In the genomic region with DNA sequence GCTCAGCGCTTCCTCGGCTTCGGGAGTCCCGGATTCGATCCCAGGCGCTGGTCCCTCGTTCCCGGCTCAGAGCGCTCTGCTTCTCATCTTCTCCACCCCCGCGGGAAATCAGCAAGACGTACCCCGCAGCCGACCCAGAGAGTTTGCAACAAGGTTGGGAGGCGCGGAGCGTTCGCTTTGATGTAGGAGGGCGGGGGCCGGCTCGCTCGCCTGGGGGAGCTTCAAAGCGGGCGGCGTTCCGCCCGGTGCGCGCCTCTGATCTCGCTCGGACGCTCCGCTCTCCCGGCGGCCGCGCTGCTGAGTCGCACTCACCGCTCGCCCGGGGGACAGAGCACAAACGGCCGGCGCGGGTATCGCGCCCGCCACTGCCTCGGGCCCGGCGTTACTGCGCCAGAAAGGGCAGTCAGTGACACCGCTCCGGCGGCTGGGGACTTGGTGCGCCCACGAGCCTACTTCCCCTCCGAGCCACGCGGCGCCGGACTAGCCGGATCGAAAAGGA, we compare ENCODE assay signal across 8 mouse cellular contexts. TPM values are rescaled to one million over a fixed set of nuclear protein-coding genes. Genes with fewer than 3 reads are reported as not detected.
DNase-seq lines count a peak whose midpoint lies in the region; ATAC-seq and TF ChIP-seq lines count a peak whose summit lies in the region.

No protein-coding gene starts in this region.

- no peak for TF ChIP-seq CTCF in gastrocnemius, adult 2 months (IDR thresholded peaks at IDR 0.05)

- H3K9me3 ChIP-seq in ES-E14 (ENCODE audit: control insufficient read depth, insufficient read depth, low read depth, low read length): no peaks in the 10 kb centered on the region
- H3K9me3 ChIP-seq in forebrain, embryonic 16.5 days (ENCODE audit: control insufficient read depth, low read length): no peaks in the 10 kb centered on the region
- H3K9me3 ChIP-seq in limb, embryonic 15.5 days: no peaks in the 10 kb centered on the region
- H3K9me3 ChIP-seq in stomach, embryonic 14.5 days (ENCODE audit: control insufficient read depth, low read depth, low read length): no peaks in the 10 kb centered on the region

- H3K27me3 ChIP-seq in forebrain, embryonic 16.5 days (replicated peaks; ENCODE audit: control insufficient read depth, insufficient read depth, low read length): peaks cover 75% of the 10 kb centered on the region
- H3K27me3 ChIP-seq in limb, embryonic 15.5 days: peaks cover 94% of the 10 kb centered on the region
- H3K27me3 ChIP-seq in stomach, embryonic 14.5 days (ENCODE audit: control insufficient read depth, insufficient read depth, low read length): peaks cover 30% of the 10 kb centered on the region

- peak overlapping the region; percentile 55; the same call in 1 of the 2 replicates for H3K9ac ChIP-seq in ES-E14 (ENCODE audit: insufficient read depth, low read depth, low read length, poor library complexity, severe bottlenecking)
- H3K9ac ChIP-seq in forebrain, embryonic 16.5 days (replicated peaks; ENCODE audit: low read depth, low read length): no peak overlapping the region
- no peak overlapping the region for H3K9ac ChIP-seq in limb, embryonic 15.5 days
- H3K9ac ChIP-seq in stomach, embryonic 14.5 days (replicated peaks; ENCODE audit: low read depth, low read length): peak overlapping the region; percentile 55

- peak overlapping the region; percentile 43 for H3K4me2 ChIP-seq in forebrain, embryonic 16.5 days (ENCODE audit: low read length)
- H3K4me2 ChIP-seq in limb, embryonic 15.5 days: peak overlapping the region; percentile 86
- H3K4me2 ChIP-seq in stomach, embryonic 14.5 days (replicated peaks; ENCODE audit: low read depth, low read length): peak overlapping the region; percentile 57

- H3K27ac ChIP-seq in gastrocnemius, adult 2 months: no peak overlapping the region
- no peak overlapping the region for H3K27ac ChIP-seq in ES-E14 (ENCODE audit: insufficient read depth, low read depth, low read length, poor library complexity, severe bottlenecking)
- no peak overlapping the region for H3K27ac ChIP-seq in forebrain, embryonic 16.5 days (ENCODE audit: low read length)
- no peak overlapping the region for H3K27ac ChIP-seq in limb, embryonic 15.5 days
- peak overlapping the region; percentile 75 for H3K27ac ChIP-seq in stomach, embryonic 14.5 days (ENCODE audit: low read length)

- intact Hi-C loops in gastrocnemius, adult 2 months (cut with DNase I): no loop called here

- ATAC-seq in forebrain, embryonic 16.5 days: peak; percentile 16; the same call in 1 of the 2 replicates
- ATAC-seq in limb, embryonic 15.5 days (ENCODE audit: insufficient number of reproducible peaks, low FRiP score, low TSS enrichment, low read depth): no peak
- no peak; the same call in 1 of the 2 replicates for ATAC-seq in stomach, embryonic 14.5 days (ENCODE audit: insufficient number of reproducible peaks, insufficient read depth, low FRiP score, low read depth)

- peak; percentile 28 for DNase-seq in gastrocnemius, adult 2 months
- DNase-seq in gastrocnemius, adult 8-10 months (ENCODE audit: low spot score in 2 of 2): no peak
- DNase-seq in ES-E14 (ENCODE audit: low read depth, low spot score): no peak
- DNase-seq in layer of hippocampus, postnatal 14 days (ENCODE audit: low spot score in 2 of 2): no peak
- DNase-seq in urinary bladder, postnatal 14 days (ENCODE audit: low spot score): no peak

- H3K4me1 ChIP-seq in ES-E14 (ENCODE audit: control insufficient read depth in 2 of 2, insufficient read depth in 2 of 2, low read length in 2 of 2, poor library complexity in 1 of 2): peaks cover 0 to 6% of the 10 kb centered on the region in 2 experiments; a peak in 1 of 4 replicates
- H3K4me1 ChIP-seq in forebrain, embryonic 16.5 days (replicated peaks; ENCODE audit: control insufficient read depth, insufficient read depth, low read length): peaks cover 25% of the 10 kb centered on the region
- H3K4me1 ChIP-seq in limb, embryonic 15.5 days: peaks cover 34% of the 10 kb centered on the region
- 0 out of 2 replicates have a peak, but pooled peaks cover 9% of the 10 kb centered on the region for H3K4me1 ChIP-seq in stomach, embryonic 14.5 days (ENCODE audit: control insufficient read depth, insufficient read depth, low read length)

- no peaks in the 10 kb centered on the region for H3K36me3 ChIP-seq in ES-E14 (ENCODE audit: control insufficient read depth, insufficient read depth, low read length, poor library complexity, severe bottlenecking)
- H3K36me3 ChIP-seq in forebrain, embryonic 16.5 days (ENCODE audit: control insufficient read depth, insufficient read depth): no peaks in the 10 kb centered on the region
- no peaks in the 10 kb centered on the region for H3K36me3 ChIP-seq in limb, embryonic 15.5 days
- H3K36me3 ChIP-seq in stomach, embryonic 14.5 days (ENCODE audit: control insufficient read depth, insufficient read depth, low read length): no peaks in the 10 kb centered on the region

- H3K4me3 ChIP-seq in gastrocnemius, adult 2 months: peak overlapping the region; percentile 68
- H3K4me3 ChIP-seq in ES-E14 (ENCODE audit: insufficient read depth in 1 of 2, low read depth in 1 of 2, low read length in 2 of 2, poor library complexity in 1 of 2, severe bottlenecking in 1 of 2): peak overlapping the region; percentile 61 to 68
- peak overlapping the region; percentile 30 for H3K4me3 ChIP-seq in forebrain, embryonic 16.5 days (replicated peaks; ENCODE audit: low read length)
- H3K4me3 ChIP-seq in limb, embryonic 15.5 days: peak overlapping the region; percentile 41
- peak overlapping the region; percentile 35 for H3K4me3 ChIP-seq in stomach, embryonic 14.5 days (ENCODE audit: low read depth, low read length)

- in situ Hi-C loops in ES-E14 (cut with MboI; ENCODE audit: low sequenced_read_pairs in 2 of 2, unreplicated experiment in 2 of 2): loop anchor here in 1 of 2 experiments (25.0 kb wide), 2 partner anchors 827 to 952 kb away; a partner anchor contains a TSS

- under 1% methylated on average over 64 of the region's 64 CpGs for WGBS in forebrain, embryonic 16.5 days
- WGBS in limb, embryonic 15.5 days: under 1% methylated on average over 62 of the region's 64 CpGs
- WGBS in stomach, embryonic 14.5 days: under 1% methylated on average over 63 of the region's 64 CpGs

TF ChIP-seq in ES-E14, 5 proteins besides CTCF, POLR2A, EP300 and RAD21:
- TF ChIP-seq HCFC1 (IDR thresholded peaks at IDR 0.05; ENCODE audit: borderline replicate concordance, insufficient read depth, low read length): no peak
- no peak for TF ChIP-seq MAFK (IDR thresholded peaks at IDR 0.05; ENCODE audit: insufficient read depth, low read depth, low read length)
- TF ChIP-seq CHD2 (IDR thresholded peaks at IDR 0.05; ENCODE audit: low read depth, low read length): no peak
- no peak for TF ChIP-seq ZC3H11A (IDR thresholded peaks at IDR 0.05; ENCODE audit: borderline replicate concordance, low read depth, low read length)
- no peak for TF ChIP-seq ZNF384 (IDR thresholded peaks at IDR 0.05; ENCODE audit: low read depth, low read length)

RNA-seq across cellular contexts. Expression of a gene that starts 0.3 kb away (rescaled TPM):
- total RNA-seq in gastrocnemius, adult 2 months (2021): not detected
- total RNA-seq in gastrocnemius, adult 8-10 months (2022): not detected
- total RNA-seq in ES-E14 (2012; rRNA removed): 0.04 and 0.11 TPM in 2 replicates
- 0.06 TPM in 1 of 2 replicates, not detected in the other for polyA plus RNA-seq in forebrain, embryonic 16.5 days (2015; fragmentation: Nextera tagmentation; extraction: Ambion mirVana)
- 0.12 TPM in 1 of 2 replicates, not detected in the other for polyA plus RNA-seq in limb, embryonic 15.5 days (2015; fragmentation: Nextera tagmentation; extraction: Ambion mirVana)
- polyA plus RNA-seq in stomach, embryonic 14.5 days (2014; fragmentation: Nextera tagmentation; extraction: Ambion mirVana): 3.3 and 4.5 TPM in 2 replicates
- under 1 TPM; 0.48 to 0.60 TPM for total RNA-seq in layer of hippocampus, postnatal 14 days (2021)

Comparison
In these comparisons a context has a peak if more than half of its experiments do, and no peak if none do; other contexts are left out.
1. H3K9ac ChIP-seq: peak in ES-E14 (single experiment) and stomach, embryonic 14.5 days (single experiment); none in forebrain, embryonic 16.5 days (single experiment) and limb, embryonic 15.5 days (single experiment).
2. Peak in every context shown above with its lines, with median percentiles within 50 percentile points of each other: H3K4me3 ChIP-seq and H3K4me2 ChIP-seq.